Mouse (Mus musculus) left cerebral cortex, postnatal 10 days (tissue): ENCODE measurements around the gene Cd200r1. TPM values are rescaled to one million over a fixed set of nuclear protein-coding genes. Genes with fewer than 3 reads are reported as not detected.
"Not testable (repeated sequence)": the region's sequence is repeated elsewhere in the genome, so short reads cannot be mapped to it uniquely, and the experiment has no call there.

Source experiments
- DNase-seq, 2 experiments: peaks; one replicate each; pipeline ENCODE4 v3.0.0; 2021 to 2022; ENCODE audit warnings: low spot score in 2 of 2, mixed read lengths in 1 of 2; ENCODE audit errors: extremely low spot score in 1 of 2
- intact Hi-C: fragments of 180-260 bp; cut with DNase I; formaldehyde crosslinking; loops from one replicate; pipeline ENCODE4 v1.15.1; 2025
- total RNA-seq, 2 experiments: library from RNA; stranded (reverse); gene quantifications; 2 replicates each; pipeline ENCODE4 v1.2.3; 2021

Gene Cd200r1
- total RNA-seq, 2 experiments from 2014 or later: 0.21 to 0.55 TPM

GRCm38 (mm10) chr16:44748007-44748406 lies 17.5 kb upstream of the Cd200r1 start:
- intact Hi-C loops: no loop called here
- no peak for DNase-seq

- DNase-seq: no peak
- intact Hi-C loops: no loop called here
Measured at GRCm38 (mm10) chr16:44757700-44758099, 7.8 kb upstream of the Cd200r1 start.

GRCm38 (mm10) chr16:44761811-44762210 lies 3.7 kb upstream of the Cd200r1 start:
- intact Hi-C loops: no loop called here
- no peak for DNase-seq

DNA sequence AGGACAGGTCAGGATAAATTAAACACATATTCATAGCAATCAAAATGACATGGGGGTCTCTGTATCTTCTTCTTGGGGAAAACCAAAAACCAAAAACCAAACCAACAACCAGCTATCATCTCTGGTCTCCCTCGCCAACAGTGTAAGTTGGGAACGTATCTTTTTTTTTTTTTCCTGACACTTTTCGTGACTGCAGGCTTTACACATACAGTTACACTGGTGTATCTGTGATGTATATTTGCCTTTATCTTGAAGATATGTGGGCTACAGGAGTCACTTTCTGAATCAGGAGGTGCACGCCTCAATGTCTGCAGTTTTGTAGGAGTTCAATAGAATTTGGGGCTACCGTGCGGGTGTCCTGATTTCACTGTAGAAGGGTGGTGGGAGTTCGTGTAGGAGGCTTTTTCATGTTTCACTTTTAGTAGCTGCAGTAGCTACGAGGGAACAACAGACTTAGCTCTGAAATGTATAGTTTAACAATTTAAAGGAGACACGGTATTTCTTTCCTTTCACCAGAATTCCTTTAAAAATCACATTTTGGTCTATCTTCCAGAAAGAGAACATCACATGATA lies 870 bp downstream of the Cd200r1 start:
- no peak for DNase-seq
- intact Hi-C loops: loop anchor here (5.0 kb wide), 1 partner anchor 326 kb away; the partner anchor contains the start of gene Ccdc80

DNA sequence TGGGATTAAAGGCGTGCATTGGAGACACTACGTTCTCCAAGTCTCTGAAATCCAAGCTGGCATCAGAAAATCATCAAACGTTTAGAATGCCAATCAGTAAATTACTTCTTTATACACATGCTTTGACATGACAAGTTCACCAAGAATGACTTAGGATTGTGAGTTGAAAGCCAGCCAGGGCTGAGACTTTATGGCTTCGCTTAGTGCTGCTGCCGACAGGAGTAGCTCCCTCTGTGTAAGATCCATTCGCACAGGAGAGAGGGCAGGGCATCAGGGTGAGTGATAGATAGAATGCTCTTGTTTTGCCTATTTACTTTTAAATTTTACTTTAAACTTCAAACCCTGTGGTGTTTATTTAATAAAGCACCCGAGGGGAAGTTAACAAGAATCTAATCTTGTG lies 2.0 kb downstream of the Cd200r1 start:
- DNase-seq: no peak
- intact Hi-C loops: loop anchor here (5.0 kb wide), 1 partner anchor 325 kb away; the partner anchor contains the start of gene Ccdc80

GRCm38 (mm10) chr16:44767967-44768366 lies 2.4 kb downstream of the Cd200r1 start:
- intact Hi-C loops: loop anchor here (5.0 kb wide), 1 partner anchor 324 kb away; the partner anchor contains the start of gene Ccdc80
- DNase-seq: peak in 1 of 2 experiments; percentile 19

DNA sequence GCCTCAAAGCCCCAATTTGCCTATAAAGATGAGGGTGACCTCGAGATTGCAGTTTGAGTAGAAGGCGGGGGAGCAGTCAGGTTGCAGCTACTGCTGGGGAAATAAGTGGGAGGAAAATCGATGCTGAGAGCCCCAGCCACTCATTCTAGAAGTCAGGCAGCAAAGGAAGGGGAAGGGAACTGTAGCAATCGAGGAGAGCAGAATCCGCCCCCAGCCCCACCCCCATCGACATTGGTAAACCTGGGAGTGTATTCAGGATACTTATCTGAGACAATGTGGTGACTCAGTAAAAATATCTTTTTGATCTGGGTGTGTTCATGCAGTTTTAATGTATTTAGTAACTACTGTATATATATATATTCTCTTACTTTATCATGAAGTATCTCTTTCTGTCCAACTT lies 7.0 kb downstream of the Cd200r1 start:
- no peak for DNase-seq
- intact Hi-C loops: no loop called here

DNA sequence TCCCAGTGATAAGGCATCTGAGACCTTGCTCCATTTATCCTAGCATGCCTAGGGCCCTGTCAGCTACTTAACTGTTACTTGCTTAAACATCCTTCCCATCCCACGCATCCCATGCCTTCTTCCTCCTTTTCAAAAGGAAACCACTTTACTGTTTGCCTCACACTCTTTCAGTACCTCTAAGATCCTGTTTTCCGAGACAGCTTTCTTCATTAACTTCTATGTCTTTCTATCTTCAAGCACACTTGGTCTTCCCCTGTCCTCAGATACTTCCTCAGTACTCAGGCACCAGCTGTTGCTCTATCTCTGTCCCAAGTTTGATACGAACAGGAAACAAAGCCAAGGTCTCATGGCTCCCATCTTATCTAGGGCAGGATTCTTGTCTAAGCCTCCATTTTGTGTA lies 8.1 kb downstream of the Cd200r1 start:
- intact Hi-C loops: no loop called here
- DNase-seq: no peak

DNA sequence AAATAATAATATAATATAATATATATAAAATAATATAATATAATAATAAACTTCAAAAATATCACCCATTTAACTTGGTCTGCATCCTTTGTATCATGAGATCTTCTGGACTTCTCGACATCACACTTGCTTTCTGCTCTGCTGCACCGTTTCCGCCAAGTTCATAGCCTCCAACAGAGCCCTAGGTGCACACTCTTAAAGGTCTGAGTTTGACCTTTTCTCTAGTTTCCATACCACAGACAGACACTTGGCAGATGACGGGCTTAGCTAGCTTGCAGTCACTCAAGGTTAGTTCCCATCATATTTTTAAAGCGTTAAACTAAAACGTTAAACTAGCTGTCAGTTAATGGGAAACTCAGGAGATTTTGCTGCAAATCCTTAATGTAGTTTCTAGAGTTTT lies 8.7 kb downstream of the Cd200r1 start:
- intact Hi-C loops: no loop called here

GRCm38 (mm10) chr16:44778538-44779147 lies 13.1 kb downstream of the Cd200r1 start:
- no peak for DNase-seq
- intact Hi-C loops: no loop called here

More for the DNA sequence above, 8.7 kb downstream of the Cd200r1 start:
- DNase-seq: no peak

DNA sequence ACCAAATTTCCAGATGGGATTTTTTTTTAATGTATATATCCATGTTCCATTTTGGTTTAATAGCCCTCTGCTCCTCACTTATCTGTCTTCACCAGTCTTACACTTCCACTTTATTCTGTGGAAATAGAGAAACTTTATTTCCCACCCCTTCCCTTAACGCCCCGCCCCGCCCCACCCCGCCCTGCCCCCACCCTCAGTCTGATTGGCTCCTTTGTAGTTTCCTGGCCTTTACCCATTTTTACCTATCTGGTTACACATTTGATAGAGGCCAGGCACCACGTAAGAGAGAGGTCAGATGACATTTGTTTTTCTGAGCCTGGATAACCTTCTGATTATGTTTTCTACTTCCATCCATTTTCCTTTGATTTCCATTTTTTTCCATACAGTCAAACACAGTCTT lies 14.0 kb downstream of the Cd200r1 start:
- intact Hi-C loops: no loop called here
- no peak for DNase-seq

DNA sequence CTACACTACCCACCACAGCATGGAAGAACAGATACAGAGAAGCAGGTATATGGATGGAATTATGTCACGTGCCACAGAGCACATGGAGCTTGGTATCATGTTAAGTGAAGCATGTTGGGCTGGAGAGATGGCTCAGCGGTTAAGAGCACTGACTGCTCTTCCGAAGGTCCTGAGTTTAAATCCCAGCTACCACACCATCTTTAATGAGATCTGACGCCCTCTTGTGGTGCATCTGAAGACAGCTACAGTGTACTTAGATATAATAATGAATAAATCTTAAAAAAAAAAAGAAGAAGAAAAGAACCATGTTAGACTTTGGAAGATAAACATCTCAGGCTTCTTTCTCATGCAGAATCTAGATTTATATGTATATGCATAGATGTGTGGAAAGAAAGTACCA lies 15.2 kb downstream of the Cd200r1 start:
- intact Hi-C loops: no loop called here

DNA sequence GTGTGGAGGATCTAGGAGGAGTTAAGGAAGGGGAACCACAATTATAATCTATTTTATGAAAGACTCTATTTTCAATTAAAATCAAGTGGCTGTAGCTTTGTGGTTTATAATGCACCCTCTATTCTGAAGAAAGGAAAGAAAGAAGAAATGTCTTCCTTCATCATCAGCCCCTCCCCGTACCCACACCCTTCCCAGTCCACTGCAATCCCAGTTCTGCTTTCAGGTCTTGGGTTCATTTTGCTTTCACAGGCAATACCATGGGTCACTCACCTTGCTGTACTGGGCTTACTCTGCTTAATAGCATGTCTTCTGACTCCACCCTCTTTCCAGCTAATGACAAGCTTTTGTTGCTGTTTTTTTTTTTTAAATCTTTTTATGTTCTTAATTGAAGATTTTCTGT lies 21.4 kb downstream of the Cd200r1 start:
- intact Hi-C loops: no loop called here

More for the DNA sequence above, 15.2 kb downstream of the Cd200r1 start:
- DNase-seq: no peak

DNA sequence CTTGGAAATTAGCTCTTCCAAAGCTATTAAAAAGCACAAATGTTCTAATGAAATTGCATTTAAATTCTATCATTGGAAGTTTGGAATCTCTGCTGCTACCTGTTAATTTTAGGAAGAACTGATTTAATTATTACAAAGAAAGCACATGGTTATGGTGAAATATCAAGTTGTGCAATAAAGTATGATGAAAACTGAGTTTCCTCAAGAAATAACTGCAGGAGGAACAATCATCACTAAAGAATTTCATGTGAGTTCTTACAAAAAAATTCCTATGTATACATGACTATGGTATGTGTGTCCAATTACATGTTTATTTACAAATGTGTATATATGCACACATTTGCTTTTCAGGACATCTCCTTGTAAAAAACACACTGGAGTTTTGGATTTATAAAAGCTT lies 28.9 kb downstream of the Cd200r1 start:
- intact Hi-C loops: no loop called here
- DNase-seq: no peak

More for the DNA sequence above, 21.4 kb downstream of the Cd200r1 start:
- no peak for DNase-seq

GRCm38 (mm10) chr16:44805976-44806375 lies 40.4 kb downstream of the Cd200r1 start:
- intact Hi-C loops: no loop called here

GRCm38 (mm10) chr16:44810223-44810622 lies 44.7 kb downstream of the Cd200r1 start:
- intact Hi-C loops, DNase-seq: not testable (repeated sequence)

More at GRCm38 (mm10) chr16:44805976-44806375, 40.4 kb downstream of the Cd200r1 start:
- no peak for DNase-seq

DNA sequence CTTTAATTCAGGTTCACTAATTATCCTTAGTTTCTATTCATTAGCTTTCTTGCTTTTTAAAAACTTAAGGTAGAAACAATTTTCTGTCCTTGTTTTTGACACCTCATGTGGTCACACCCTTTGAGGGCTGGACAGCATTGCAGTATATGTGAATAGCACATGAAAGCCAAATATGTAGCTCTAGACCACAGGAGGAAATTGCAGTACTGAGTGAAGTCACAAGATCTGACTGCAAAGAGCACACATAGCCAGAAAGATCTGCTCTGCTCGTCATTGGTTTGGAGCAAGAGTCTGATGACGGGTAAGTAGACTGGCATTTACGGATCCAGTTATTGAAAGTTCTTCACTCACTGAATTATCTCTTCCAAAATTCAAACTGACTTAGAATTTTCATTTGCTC lies 46.0 kb downstream of the Cd200r1 start, which contains the start of gene Cd200r4:
Cd200r4 (plus strand) TSS at position 190 of the 400 bp plus-strand sequence.
- no peak for DNase-seq
- intact Hi-C loops: no loop called here

DNA sequence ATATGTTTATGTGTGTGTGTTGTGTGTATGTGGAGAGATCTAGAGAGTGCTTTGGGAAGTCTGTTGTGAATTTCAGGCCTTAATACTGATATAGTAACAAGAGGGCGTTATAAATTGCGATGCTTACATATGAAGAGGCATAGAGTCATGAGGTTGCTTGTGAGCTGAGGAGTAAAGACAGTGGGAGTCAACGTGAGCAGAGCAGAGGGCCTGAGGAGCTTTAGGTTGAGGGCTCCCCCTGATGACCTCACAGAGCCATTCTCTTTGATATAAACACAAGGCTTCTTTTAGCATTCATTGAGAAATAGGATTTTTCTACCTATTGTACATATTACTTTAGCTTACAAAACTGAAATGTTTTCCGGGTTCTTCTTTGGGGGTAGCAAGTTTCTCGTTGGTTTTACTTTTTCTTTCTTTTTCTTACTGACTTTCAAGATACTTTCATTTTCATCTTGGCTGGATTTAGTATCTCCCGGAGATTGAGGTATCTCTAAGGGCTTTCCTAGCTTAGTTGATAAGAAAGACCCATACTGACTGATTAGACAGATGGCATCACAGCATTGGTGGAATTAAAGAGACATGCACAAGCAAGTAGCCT lies 47.0 kb downstream of the Cd200r1 start:
- intact Hi-C loops: loop anchor here (2.0 kb wide), 1 partner anchor 56 kb away; no protein-coding TSS in a partner anchor
- DNase-seq: no peak

GRCm38 (mm10) chr16:44818010-44818409 lies 52.5 kb downstream of the Cd200r1 start:
- no peak for DNase-seq
- intact Hi-C loops: no loop called here

GRCm38 (mm10) chr16:44820545-44820944 lies 55.0 kb downstream of the Cd200r1 start:
- DNase-seq: no peak
- intact Hi-C loops: no loop called here
